Mouse (Mus musculus): ENCODE data around the gene Ctsd. TPM values are rescaled to one million over a fixed set of nuclear protein-coding genes. Genes with fewer than 3 reads are reported as not detected.

The Ctsd gene
- polyA plus RNA-seq, 1 experiment from 2014 or later, result 189 TPM

DNA sequence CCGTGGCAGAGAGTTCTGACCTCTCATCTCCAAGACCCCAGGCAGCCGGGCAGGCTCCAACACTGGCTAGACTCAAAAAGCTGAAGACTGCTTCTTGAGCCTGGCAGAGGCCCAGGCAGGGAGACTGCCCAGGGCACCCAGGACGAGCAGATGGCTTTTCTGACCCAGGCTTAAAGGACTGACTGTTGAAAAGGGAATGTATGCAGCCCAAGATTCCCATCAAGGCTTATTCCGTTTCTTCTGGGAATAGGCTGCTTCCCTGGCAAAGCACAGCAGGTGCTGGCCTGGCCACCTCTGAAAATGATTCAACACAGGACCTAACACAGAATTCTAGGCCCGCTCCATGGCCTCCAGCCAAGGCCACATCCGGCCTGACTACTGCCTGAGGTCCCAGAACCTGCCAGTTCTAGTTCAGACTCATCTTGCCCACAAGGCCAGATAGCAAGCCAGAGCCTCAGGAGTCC, 12.5 kb downstream of the Ctsd start:
- Histone ChIP-seq H3K4me3 (ENCODE audit: low read depth, low read length) (no peak overlapping the region), H3K36me3 (ENCODE audit: control insufficient read depth, insufficient read depth, low read length) (peaks cover 9% of the 10 kb centered on the region), H3K27ac (ENCODE audit: low read depth, low read length) (no peak overlapping the region), H3K4me2 (ENCODE audit: low read depth) (no peak overlapping the region), H3K4me1 (ENCODE audit: control insufficient read depth, insufficient read depth, low read length) (no peaks in the 10 kb centered on the region), H3K9ac (ENCODE audit: low read length) (no peak overlapping the region), H3K27me3 (ENCODE audit: control insufficient read depth, insufficient read depth, low read length) (peaks cover 27% of the 10 kb centered on the region), H3K9me3 (ENCODE audit: control insufficient read depth, low read length) (no peaks in the 10 kb centered on the region)
- ATAC-seq (ENCODE audit: insufficient read depth, low FRiP score, low TSS enrichment) (no peak), DNase-seq (ENCODE audit: low spot score) (no peak)
- WGBS, result 87% methylated on average over 6 of the region's 6 CpGs

DNA sequence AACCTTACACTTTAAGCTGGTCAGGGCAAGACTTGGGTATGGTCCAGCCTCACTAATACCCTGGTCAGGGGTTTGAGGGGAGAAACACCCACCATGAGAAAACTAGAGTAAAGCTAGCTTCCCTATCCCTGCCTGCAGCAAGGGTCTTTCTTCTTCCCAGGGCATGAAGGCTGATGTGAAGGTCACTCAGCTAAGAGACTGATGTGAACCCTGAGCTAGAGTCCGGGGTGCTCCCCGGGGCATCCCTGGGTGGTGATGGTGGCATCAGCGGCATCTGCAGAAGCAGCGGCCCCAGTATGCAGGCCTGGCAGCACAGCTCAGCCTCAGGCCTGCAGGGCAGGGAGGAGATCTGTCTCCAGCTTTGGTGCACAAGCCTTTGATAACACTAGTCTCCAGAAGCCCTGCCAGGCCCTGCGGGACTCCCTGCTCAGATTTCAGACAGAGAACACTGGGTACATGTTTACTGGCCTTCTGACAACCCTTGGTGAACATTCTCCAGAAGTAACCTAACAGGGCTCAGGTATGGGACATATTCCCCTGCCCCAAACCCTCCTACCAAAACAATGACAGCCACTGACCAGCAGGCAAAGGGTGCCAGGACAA, 13.3 kb downstream of the Ctsd start:
- H3K27me3 ChIP-seq (ENCODE audit: control insufficient read depth, insufficient read depth, low read length), result peaks cover 27% of the 10 kb centered on the region
- ATAC-seq (ENCODE audit: insufficient read depth, low FRiP score, low TSS enrichment), result no peak

DNA sequence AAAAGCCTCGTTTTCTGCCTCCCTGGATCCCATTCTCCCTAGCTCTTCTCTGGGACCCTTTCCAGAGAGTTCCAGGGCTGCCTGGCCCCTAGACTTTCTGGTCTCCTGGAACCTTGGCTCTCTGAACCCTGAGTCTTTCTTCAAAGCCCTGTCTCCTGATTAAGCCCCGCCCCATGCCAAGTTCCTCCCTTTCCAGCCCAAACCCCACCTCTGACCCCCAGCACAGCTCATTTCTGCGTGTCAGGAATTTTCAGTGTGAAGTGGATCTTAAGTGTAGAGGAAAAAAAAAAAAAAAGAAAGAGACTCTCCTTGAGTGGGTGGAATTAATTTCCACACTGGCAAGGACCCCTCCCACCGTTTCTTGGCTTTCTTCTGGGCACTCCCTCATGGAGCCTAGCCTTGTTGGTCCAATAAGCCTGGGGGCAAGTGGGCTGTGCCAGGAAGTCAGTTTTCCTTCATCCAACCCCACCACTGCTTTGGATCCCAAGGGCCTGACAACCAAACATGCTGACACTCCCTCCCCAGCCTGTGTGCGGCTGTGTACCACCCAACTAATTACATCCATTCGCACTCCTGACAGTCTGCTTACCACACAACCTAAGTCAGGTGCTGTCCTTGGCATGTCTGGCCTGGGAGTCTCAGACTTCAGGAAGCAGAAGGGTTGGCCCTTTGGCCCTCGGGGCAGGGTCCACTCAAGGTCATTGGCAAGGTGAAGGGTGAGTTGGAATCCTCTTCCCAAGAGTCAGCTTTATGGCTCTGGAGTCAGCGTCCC, 14.0 kb downstream of the Ctsd start, which contains the start of gene Ifitm10:
TSS of gene Ifitm10 (minus strand) at position 113 of the 772 bp plus-strand sequence.
- H3K27me3 ChIP-seq (ENCODE audit: control insufficient read depth, insufficient read depth, low read length), result peaks cover 28% of the 10 kb centered on the region

More for the DNA sequence above, 13.3 kb downstream of the Ctsd start:
- no peak overlapping the region for H3K4me2 ChIP-seq (ENCODE audit: low read depth)
- no peak overlapping the region for H3K9ac ChIP-seq (ENCODE audit: low read length)
- no peaks in the 10 kb centered on the region for H3K4me1 ChIP-seq (ENCODE audit: control insufficient read depth, insufficient read depth, low read length)
- no peaks in the 10 kb centered on the region for H3K9me3 ChIP-seq (ENCODE audit: control insufficient read depth, low read length)
- H3K27ac ChIP-seq (ENCODE audit: low read depth, low read length), result no peak overlapping the region
- no peak for DNase-seq (ENCODE audit: low spot score)
- peaks cover 8% of the 10 kb centered on the region for H3K36me3 ChIP-seq (ENCODE audit: control insufficient read depth, insufficient read depth, low read length)
- no peak overlapping the region for H3K4me3 ChIP-seq (ENCODE audit: low read depth, low read length)
- WGBS, result 94% methylated on average over 5 of the region's 5 CpGs

GRCm38 (mm10) chr7:142373039-142373438, 14.8 kb downstream of the Ctsd start:
- Histone ChIP-seq H3K4me2 (ENCODE audit: low read depth) (no peak overlapping the region), H3K9me3 (ENCODE audit: control insufficient read depth, low read length) (no peaks in the 10 kb centered on the region), H3K36me3 (ENCODE audit: control insufficient read depth, insufficient read depth, low read length) (peaks cover 4% of the 10 kb centered on the region; the same call in 1 of the 2 replicates), H3K4me3 (ENCODE audit: low read depth, low read length) (no peak overlapping the region), H3K27me3 (ENCODE audit: control insufficient read depth, insufficient read depth, low read length) (peaks cover 29% of the 10 kb centered on the region), H3K4me1 (ENCODE audit: control insufficient read depth, insufficient read depth, low read length) (no peaks in the 10 kb centered on the region), H3K27ac (ENCODE audit: low read depth, low read length) (no peak overlapping the region), H3K9ac (ENCODE audit: low read length) (no peak overlapping the region)
- DNase-seq (ENCODE audit: low spot score) (no peak), ATAC-seq (ENCODE audit: insufficient read depth, low FRiP score, low TSS enrichment) (no peak)
- 75% methylated on average over 5 of the region's 5 CpGs for WGBS

More for the DNA sequence above, 14.0 kb downstream of the Ctsd start, which contains the start of gene Ifitm10:
- 74% methylated on average over 8 of the region's 8 CpGs for WGBS
- ATAC-seq (ENCODE audit: insufficient read depth, low FRiP score, low TSS enrichment) (no peak), DNase-seq (ENCODE audit: low spot score) (no peak)
- Histone ChIP-seq H3K9ac (ENCODE audit: low read length) (no peak within 1 kb of the TSS), H3K4me2 (ENCODE audit: low read depth) (no peak within 1 kb of the TSS), H3K36me3 (ENCODE audit: control insufficient read depth, insufficient read depth, low read length) (peaks cover 4% of the 10 kb centered on the region), H3K4me3 (ENCODE audit: low read depth, low read length) (no peak within 1 kb of the TSS), H3K4me1 (ENCODE audit: control insufficient read depth, insufficient read depth, low read length) (no peaks in the 10 kb centered on the region), H3K9me3 (ENCODE audit: control insufficient read depth, low read length) (no peaks in the 10 kb centered on the region), H3K27ac (ENCODE audit: low read depth, low read length) (no peak within 1 kb of the TSS)

- Histone ChIP-seq H3K4me1 (ENCODE audit: control insufficient read depth, insufficient read depth, low read length) (no peaks in the 10 kb centered on the region), H3K9me3 (ENCODE audit: control insufficient read depth, low read length) (no peaks in the 10 kb centered on the region), H3K27ac (ENCODE audit: low read depth, low read length) (no peak overlapping the region), H3K36me3 (ENCODE audit: control insufficient read depth, insufficient read depth, low read length) (peaks cover 3% of the 10 kb centered on the region; the same call in 1 of the 2 replicates), H3K27me3 (ENCODE audit: control insufficient read depth, insufficient read depth, low read length) (peaks cover 29% of the 10 kb centered on the region), H3K4me3 (ENCODE audit: low read depth, low read length) (peak overlapping the region; percentile 24), H3K4me2 (ENCODE audit: low read depth) (peak overlapping the region; percentile 40), H3K9ac (ENCODE audit: low read length) (no peak overlapping the region)
- WGBS, result 2% methylated on average over 63 of the region's 64 CpGs
- DNase-seq (ENCODE audit: low spot score) (no peak), ATAC-seq (ENCODE audit: insufficient read depth, low FRiP score, low TSS enrichment) (no peak)
These were observed 15.8 kb downstream of the Ctsd start for GRCm38 (mm10) chr7:142371768-142372661.

- H3K36me3 ChIP-seq (ENCODE audit: control insufficient read depth, insufficient read depth, low read length), result no peaks in the 10 kb centered on the region
- H3K4me3 ChIP-seq (ENCODE audit: low read depth, low read length), result no peak overlapping the region
- H3K27me3 ChIP-seq (ENCODE audit: control insufficient read depth, insufficient read depth, low read length), result peaks cover 29% of the 10 kb centered on the region
- H3K9me3 ChIP-seq (ENCODE audit: control insufficient read depth, low read length), result no peaks in the 10 kb centered on the region
- DNase-seq (ENCODE audit: low spot score) (no peak), ATAC-seq (ENCODE audit: insufficient read depth, low FRiP score, low TSS enrichment) (no peak)
- WGBS, result 17% methylated on average over 11 of the region's 11 CpGs
- no peaks in the 10 kb centered on the region for H3K4me1 ChIP-seq (ENCODE audit: control insufficient read depth, insufficient read depth, low read length)
- H3K4me2 ChIP-seq (ENCODE audit: low read depth), result no peak overlapping the region
- H3K27ac ChIP-seq (ENCODE audit: low read depth, low read length), result no peak overlapping the region
- H3K9ac ChIP-seq (ENCODE audit: low read length), result no peak overlapping the region
These were observed 16.5 kb downstream of the Ctsd start for GRCm38 (mm10) chr7:142371398-142371767.

GRCm38 (mm10) chr7:142370937-142371336, 16.9 kb downstream of the Ctsd start:
- Histone ChIP-seq H3K27ac (ENCODE audit: low read depth, low read length) (no peak overlapping the region), H3K4me3 (ENCODE audit: low read depth, low read length) (no peak overlapping the region), H3K9ac (ENCODE audit: low read length) (no peak overlapping the region), H3K4me1 (ENCODE audit: control insufficient read depth, insufficient read depth, low read length) (no peaks in the 10 kb centered on the region), H3K27me3 (ENCODE audit: control insufficient read depth, insufficient read depth, low read length) (peaks cover 29% of the 10 kb centered on the region), H3K36me3 (ENCODE audit: control insufficient read depth, insufficient read depth, low read length) (no peaks in the 10 kb centered on the region), H3K9me3 (ENCODE audit: control insufficient read depth, low read length) (no peaks in the 10 kb centered on the region), H3K4me2 (ENCODE audit: low read depth) (no peak overlapping the region)
- DNase-seq (ENCODE audit: low spot score), result no peak
- no peak for ATAC-seq (ENCODE audit: insufficient read depth, low FRiP score, low TSS enrichment)
- WGBS, result 86% methylated on average over 18 of the region's 18 CpGs

DNA sequence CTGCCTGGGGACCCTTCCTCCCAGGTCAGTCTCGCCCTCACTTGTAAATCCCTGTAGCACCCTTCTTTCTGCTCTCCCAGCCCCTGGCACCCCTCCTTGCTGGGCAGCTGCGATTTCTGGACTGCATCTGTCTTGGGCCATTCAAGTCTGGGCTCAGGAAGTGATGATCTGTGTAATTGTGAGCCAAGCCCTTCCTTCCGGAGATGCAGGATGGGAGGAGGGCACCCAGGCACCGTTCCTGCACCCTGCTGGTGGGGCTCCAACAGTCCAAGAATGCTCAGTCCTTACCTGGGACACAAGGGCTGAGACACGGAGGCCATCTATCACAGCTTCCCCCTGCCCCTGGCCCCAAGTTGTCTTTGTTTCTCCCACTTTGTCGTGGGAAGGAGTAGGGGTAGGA, 18.0 kb downstream of the Ctsd start:
- WGBS, result 83% methylated on average over 6 of the region's 6 CpGs
- Histone ChIP-seq H3K4me1 (ENCODE audit: control insufficient read depth, insufficient read depth, low read length) (no peaks in the 10 kb centered on the region), H3K4me2 (ENCODE audit: low read depth) (no peak overlapping the region), H3K27me3 (ENCODE audit: control insufficient read depth, insufficient read depth, low read length) (peaks cover 29% of the 10 kb centered on the region), H3K36me3 (ENCODE audit: control insufficient read depth, insufficient read depth, low read length) (no peaks in the 10 kb centered on the region), H3K9ac (ENCODE audit: low read length) (no peak overlapping the region), H3K27ac (ENCODE audit: low read depth, low read length) (no peak overlapping the region), H3K4me3 (ENCODE audit: low read depth, low read length) (no peak overlapping the region), H3K9me3 (ENCODE audit: control insufficient read depth, low read length) (no peaks in the 10 kb centered on the region)
- ATAC-seq (ENCODE audit: insufficient read depth, low FRiP score, low TSS enrichment) (no peak), DNase-seq (ENCODE audit: low spot score) (no peak)
